Mouse (Mus musculus) kidney, postnatal 25 days (tissue): ENCODE measurements around the gene Cdadc1.

ENCODE experiments used
- DNase-seq, 2 experiments: peaks; one replicate each; pipeline ENCODE4 v3.0.0; 2021; ENCODE audit warnings: mixed read lengths in 2 of 2

Cdadc1 gene

DNA sequence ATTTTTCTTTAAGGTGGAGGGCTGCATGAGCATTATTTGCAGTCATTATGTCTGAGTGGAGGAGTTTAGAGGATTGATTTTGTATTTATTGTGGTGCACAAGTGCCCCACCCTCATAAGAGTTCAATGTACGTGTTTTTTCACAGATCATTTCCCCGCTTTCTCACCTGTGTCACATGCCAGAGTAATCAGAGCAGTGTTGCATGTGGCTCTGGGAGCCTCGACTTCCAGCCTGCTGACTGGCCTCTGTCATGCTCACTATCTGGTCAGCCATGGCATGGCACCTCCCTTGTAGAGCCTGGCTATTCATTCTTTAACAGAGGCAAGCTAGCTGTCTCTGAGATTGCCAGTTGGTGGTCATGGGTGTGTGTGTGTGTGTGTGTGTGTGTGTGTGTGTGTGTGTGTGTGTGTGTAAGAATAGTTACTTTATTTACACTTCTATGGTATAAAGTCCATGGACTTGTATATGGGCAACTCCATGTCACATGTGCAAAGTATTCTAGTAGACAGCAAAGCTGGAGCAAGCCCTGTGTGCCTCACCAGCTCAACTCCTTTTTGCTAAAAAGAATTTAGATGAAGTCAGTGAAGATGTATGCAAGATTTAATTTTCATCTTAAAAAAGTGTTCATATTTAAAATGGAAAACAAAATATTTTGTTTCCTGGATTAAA is 54.5 kb downstream of the Cdadc1 start:
- DNase-seq, result peak in 1 of 2 experiments; percentile 31

DNA sequence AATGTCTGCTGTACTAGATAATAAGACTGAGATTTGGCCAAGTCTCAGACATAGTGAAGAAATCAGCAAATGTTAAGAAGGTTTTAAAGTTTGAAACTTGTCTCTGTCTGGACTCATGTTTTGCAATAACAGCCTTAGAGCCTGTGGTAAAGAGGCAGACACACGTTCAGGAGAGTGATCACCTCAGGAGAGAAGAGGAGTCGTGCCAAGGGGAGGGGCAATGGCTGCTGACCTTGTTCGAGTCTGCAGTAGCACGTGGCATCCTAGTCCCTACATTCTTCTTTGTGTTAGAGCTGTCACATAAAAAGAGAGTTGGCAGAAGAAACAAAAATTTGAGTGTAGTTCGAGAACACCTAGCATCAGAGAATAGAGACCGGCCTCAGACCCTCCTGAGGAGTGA is 57.0 kb downstream of the Cdadc1 start:
- peak; percentile 79 to 81 for DNase-seq

- peak; percentile 43 to 60 for DNase-seq
Measured at GRCm38 (mm10) chr14:59540230-59540629, 57.5 kb downstream of the Cdadc1 start.

GRCm38 (mm10) chr14:59537829-59538432 is 59.8 kb downstream of the Cdadc1 start:
- DNase-seq, result no peak

- no peak for DNase-seq
Measured at GRCm38 (mm10) chr14:59533908-59534307, 63.9 kb downstream of the Cdadc1 start.

- DNase-seq, result no peak
Measured at GRCm38 (mm10) chr14:59532986-59533385, 64.8 kb downstream of the Cdadc1 start.

GRCm38 (mm10) chr14:59530801-59531200 is 67.0 kb downstream of the Cdadc1 start:
- no peak for DNase-seq

DNA sequence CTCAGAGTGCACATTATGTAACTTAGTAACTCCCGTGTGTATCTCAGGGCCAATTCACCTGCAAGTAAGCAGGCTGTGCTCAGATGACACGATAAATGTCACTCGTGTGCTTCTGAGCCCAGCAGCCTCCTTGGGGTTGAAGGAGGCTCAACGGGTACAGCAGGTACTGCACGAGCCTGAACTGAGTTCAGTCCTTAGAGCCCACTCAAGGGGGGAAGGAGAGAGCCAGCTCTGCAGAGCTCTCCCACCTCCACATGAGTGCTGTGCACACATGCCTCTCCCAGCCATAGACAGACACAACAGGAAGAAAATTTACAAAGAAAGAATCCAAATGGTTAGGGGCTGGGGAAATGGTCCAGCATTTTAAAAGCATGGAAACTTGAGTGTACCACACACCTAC is 71.9 kb downstream of the Cdadc1 start:
- DNase-seq, result no peak

- no peak for DNase-seq
Measured at GRCm38 (mm10) chr14:59513922-59514444, 83.8 kb downstream of the Cdadc1 start.
